Mouse (Mus musculus) forebrain, embryonic 15.5 days (tissue): ENCODE measurements at regions not wholly inside any gene's neighbourhood (a gene's known extent, or its start where the extent isn't known, plus 50 kb on each side); places are given as distances from the start of the nearest gene placed in this dataset.

Experiments
- ATAC-seq: fragments of 200-750 bp; cut with Nextera tagmentation; replicated peaks from 2 replicates; pipeline ENCODE4 v1.8.0; 2017; ENCODE audit warnings: mild to moderate bottlenecking, moderate TSS enrichment, moderate library complexity
- H3K27ac ChIP-seq: fragments of 300-500 bp; sonication (generic); replicated peaks from 2 replicates; pipeline ENCODE4 v1.5.1; 2015; ENCODE audit warnings: mild to moderate bottlenecking, inconsistent platforms
- H3K27me3 ChIP-seq: fragments of 300-500 bp; sonication (generic); 2 replicates; pipeline ENCODE4 v1.6.1; 2015; ENCODE audit warnings: inconsistent platforms
- H3K36me3 ChIP-seq: fragments of 300-500 bp; sonication (generic); 2 replicates; pipeline ENCODE4 v1.6.1; 2015; ENCODE audit warnings: mild to moderate bottlenecking, inconsistent platforms
- H3K4me1 ChIP-seq: fragments of 300-500 bp; sonication (generic); 2 replicates; pipeline ENCODE4 v1.6.1; 2015; ENCODE audit warnings: inconsistent platforms
- H3K4me2 ChIP-seq: fragments of 300-500 bp; sonication (generic); replicated peaks from 2 replicates; pipeline ENCODE4 v1.6.1; 2015; ENCODE audit warnings: mild to moderate bottlenecking, inconsistent platforms
- H3K4me3 ChIP-seq: fragments of 300-500 bp; sonication (generic); 2 replicates; pipeline ENCODE4 v1.5.1; 2015; ENCODE audit warnings: mild to moderate bottlenecking, inconsistent platforms
- H3K9ac ChIP-seq: fragments of 300-500 bp; sonication (generic); replicated peaks from 2 replicates; pipeline ENCODE4 v1.6.1; 2015; ENCODE audit warnings: mild to moderate bottlenecking, inconsistent platforms
- H3K9me3 ChIP-seq: fragments of 300-500 bp; sonication (generic); 2 replicates; pipeline ENCODE4 v1.6.1; 2016; ENCODE audit warnings: inconsistent platforms
- WGBS: fragments of 180-500 bp; shearing (Covaris S2); methylation state at CpG from one replicate; pipeline ENCODE4 v1.1.7; 2015; ENCODE audit warnings: mixed read lengths; 5-methylcytosine and 5-hydroxymethylcytosine counted together

DNA sequence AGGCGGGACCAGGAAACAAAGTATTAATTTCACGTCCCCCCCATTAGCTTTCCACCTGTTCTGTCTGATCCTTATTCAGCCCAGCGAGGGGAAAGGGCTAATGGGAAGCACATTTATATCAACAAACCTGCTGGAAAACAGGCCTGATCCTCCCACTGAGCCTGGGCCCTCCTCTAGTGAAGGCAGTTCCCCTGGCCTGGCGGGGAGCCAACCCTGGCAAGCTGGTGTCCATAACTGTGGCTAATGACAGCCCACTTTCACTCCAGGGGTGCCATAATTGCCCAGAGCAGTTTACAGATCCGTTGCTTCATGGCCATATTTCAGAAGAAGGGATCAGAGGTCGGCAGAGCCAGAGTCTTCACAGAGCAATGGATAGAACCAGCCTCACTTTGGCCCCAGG lies 301.2 kb upstream of the 1700056E22Rik start:
- no peak overlapping the region for H3K4me2 ChIP-seq
- H3K4me1 ChIP-seq = peaks cover 3% of the 10 kb centered on the region; the same call in 1 of the 2 replicates
- H3K4me3 ChIP-seq = no peak overlapping the region
- H3K27me3 ChIP-seq = no peaks in the 10 kb centered on the region
- H3K36me3 ChIP-seq = no peaks in the 10 kb centered on the region
- WGBS = 50% methylated on average over 6 of the region's 6 CpGs
- no peak for ATAC-seq
- no peak overlapping the region for H3K27ac ChIP-seq
- no peak overlapping the region for H3K9ac ChIP-seq
- no peaks in the 10 kb centered on the region for H3K9me3 ChIP-seq

- 69% methylated on average over 5 of the region's 5 CpGs for WGBS
- no peak for ATAC-seq
- H3K4me3 ChIP-seq = no peak overlapping the region
Observed at GRCm38 (mm10) chr1:184334818-184335217, 300.7 kb upstream of the 1700056E22Rik start.

GRCm38 (mm10) chr1:184333086-184333485 lies 299.0 kb upstream of the 1700056E22Rik start:
- Histone ChIP-seq H3K27ac (no peak overlapping the region), H3K9ac (no peak overlapping the region), H3K4me1 (peaks cover 3% of the 10 kb centered on the region; the same call in 1 of the 2 replicates), H3K36me3 (no peaks in the 10 kb centered on the region), H3K4me2 (no peak overlapping the region), H3K27me3 (no peaks in the 10 kb centered on the region), H3K4me3 (no peak overlapping the region), H3K9me3 (no peaks in the 10 kb centered on the region)
- no peak for ATAC-seq
- WGBS = 51% methylated on average over 5 of the region's 5 CpGs

More at GRCm38 (mm10) chr1:184334818-184335217, 300.7 kb upstream of the 1700056E22Rik start:
- H3K4me1 ChIP-seq = peaks cover 3% of the 10 kb centered on the region; the same call in 1 of the 2 replicates
- H3K27ac ChIP-seq = no peak overlapping the region
- no peaks in the 10 kb centered on the region for H3K27me3 ChIP-seq
- no peaks in the 10 kb centered on the region for H3K36me3 ChIP-seq
- no peak overlapping the region for H3K4me2 ChIP-seq
- no peaks in the 10 kb centered on the region for H3K9me3 ChIP-seq
- H3K9ac ChIP-seq = no peak overlapping the region

DNA sequence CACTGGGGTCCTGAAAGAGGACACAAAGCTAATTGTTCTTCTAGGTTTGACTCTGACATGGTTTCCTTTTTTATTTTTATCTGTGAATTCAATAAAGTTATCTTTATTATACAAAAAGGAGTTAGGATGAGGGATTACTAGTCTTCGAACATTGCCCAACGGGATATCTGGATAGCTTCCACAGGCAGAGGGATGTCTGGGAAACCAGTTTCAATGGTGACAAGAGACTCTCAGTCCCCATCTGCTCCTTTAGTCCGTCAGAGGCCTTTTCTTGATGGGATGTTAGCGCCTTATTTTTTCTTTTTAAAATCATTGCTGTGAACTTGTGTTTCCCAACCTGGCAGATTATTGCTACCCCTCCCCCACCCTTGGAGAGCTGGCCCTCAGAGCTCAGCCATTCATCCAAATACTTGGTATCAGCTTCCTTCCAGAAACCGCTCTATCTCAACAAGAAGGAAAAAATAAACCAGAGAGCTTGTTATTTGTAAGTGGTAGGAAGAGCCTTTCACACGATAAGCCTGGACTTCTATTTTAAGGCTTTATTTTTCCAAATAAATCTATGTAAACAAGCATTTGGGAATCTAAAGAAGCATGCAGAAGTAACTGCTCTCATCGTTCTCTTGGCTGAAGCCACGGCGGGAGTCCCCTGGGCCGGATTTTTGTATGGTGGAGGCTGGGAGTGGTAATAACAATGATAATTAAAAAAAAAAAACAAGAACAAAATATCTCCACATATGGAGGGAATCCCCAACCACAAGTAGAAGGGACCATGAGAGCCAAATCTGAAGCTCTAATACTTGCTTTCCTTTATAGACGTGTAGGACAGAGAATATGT lies 296.6 kb upstream of the 1700056E22Rik start:
- no peak for ATAC-seq
- whole genome bisulfite sequencing = 78% methylated on average over 11 of the region's 11 CpGs
- Histone ChIP-seq H3K4me3 (no peak overlapping the region), H3K27ac (no peak overlapping the region), H3K36me3 (no peaks in the 10 kb centered on the region), H3K9me3 (no peaks in the 10 kb centered on the region), H3K4me2 (no peak overlapping the region), H3K4me1 (peaks cover 3% of the 10 kb centered on the region; the same call in 1 of the 2 replicates), H3K9ac (no peak overlapping the region), H3K27me3 (no peaks in the 10 kb centered on the region)

DNA sequence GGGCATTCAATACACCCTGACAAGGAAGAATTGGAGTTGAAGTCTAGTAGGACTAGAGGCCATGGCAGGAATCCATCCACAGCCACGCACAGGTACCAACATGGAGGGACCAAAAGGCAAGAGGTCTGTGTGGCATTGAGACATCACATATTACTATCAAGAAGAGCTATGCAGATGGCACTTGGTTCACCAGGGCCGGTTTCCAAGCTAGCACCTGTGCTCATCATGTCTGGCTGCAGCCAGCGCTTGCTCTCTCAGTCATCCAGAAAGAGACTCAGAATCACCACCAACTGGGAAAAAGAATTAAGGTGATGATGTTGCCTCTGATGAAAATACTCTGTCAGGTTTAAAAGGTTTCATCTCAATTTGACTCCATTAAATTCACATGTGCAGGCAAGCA lies 292.1 kb upstream of the 1700056E22Rik start:
- H3K27ac ChIP-seq = no peak overlapping the region
- H3K9ac ChIP-seq = no peak overlapping the region
- H3K4me1 ChIP-seq = no peaks in the 10 kb centered on the region
- no peak overlapping the region for H3K4me2 ChIP-seq
- ATAC-seq = no peak
- WGBS = 80% methylated on average over 3 of the region's 3 CpGs
- H3K27me3 ChIP-seq = no peaks in the 10 kb centered on the region
- no peak overlapping the region for H3K4me3 ChIP-seq
- no peaks in the 10 kb centered on the region for H3K36me3 ChIP-seq
- no peaks in the 10 kb centered on the region for H3K9me3 ChIP-seq

DNA sequence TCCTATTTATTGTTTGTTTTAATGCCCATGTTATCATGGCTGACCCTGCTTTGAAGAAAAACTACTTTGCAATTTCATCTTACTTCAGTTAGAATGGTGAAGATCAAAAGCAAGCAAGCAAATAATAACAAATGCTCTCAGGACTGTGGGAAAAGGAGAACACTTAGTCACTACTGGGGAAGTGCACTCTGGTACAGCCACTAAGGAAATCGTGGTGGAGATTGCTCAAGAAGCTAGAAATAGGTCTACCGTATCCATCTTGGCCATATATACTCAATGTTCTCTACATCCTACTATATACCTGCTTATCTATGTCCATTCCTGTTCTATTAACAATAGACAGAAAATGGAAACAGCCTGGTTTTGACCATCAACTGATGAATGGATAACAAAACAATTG lies 290.1 kb upstream of the 1700056E22Rik start:
- no peak overlapping the region for H3K9ac ChIP-seq
- H3K36me3 ChIP-seq = no peaks in the 10 kb centered on the region
- H3K27me3 ChIP-seq = no peaks in the 10 kb centered on the region
- H3K4me1 ChIP-seq = no peaks in the 10 kb centered on the region
- no peak overlapping the region for H3K27ac ChIP-seq
- no peak overlapping the region for H3K4me2 ChIP-seq
- no peak overlapping the region for H3K4me3 ChIP-seq
- 82% methylated on average over 2 of the region's 2 CpGs for WGBS
- no peaks in the 10 kb centered on the region for H3K9me3 ChIP-seq
- ATAC-seq = no peak

DNA sequence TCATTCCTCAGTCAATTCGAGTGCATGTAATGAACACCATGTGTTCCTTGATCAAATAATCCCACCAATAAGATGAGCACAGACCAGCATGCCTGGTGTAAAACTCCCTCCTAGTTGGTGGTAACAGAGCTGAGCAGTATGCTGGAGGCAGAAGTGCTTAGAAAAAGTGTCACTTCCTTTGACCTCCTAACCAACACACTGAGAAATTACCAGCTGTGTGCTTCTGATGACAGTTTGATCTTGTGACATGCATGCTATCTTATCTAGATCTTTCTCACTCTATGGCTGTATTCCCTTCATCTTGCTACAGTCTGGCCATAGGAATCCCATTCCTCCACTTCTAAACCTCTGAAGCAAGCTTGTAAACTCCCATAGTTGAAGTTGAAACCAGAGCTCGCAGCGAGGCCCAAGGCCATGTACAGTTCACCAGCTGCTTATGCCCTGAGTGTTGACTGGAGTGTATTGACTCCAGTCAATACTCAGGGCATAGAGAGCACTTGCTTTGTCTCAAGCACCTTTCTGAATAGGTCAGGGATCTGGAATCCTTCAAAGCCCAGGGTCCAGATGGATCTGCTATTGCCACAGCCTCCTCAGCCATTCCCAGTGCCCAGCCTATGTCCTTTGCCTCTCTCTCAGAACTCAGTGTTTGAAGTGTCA lies 286.5 kb upstream of the 1700056E22Rik start:
- no peaks in the 10 kb centered on the region for H3K4me1 ChIP-seq
- no peak overlapping the region for H3K27ac ChIP-seq
- no peaks in the 10 kb centered on the region for H3K9me3 ChIP-seq
- ATAC-seq = no peak
- WGBS = 85% methylated on average over 3 of the region's 3 CpGs
- no peaks in the 10 kb centered on the region for H3K36me3 ChIP-seq
- no peak overlapping the region for H3K4me3 ChIP-seq
- H3K27me3 ChIP-seq = no peaks in the 10 kb centered on the region
- no peak overlapping the region for H3K4me2 ChIP-seq
- H3K9ac ChIP-seq = no peak overlapping the region

- 92% methylated on average over 19 of the region's 19 CpGs for WGBS
Observed at GRCm38 (mm10) chr1:184310185-184310815, 276.2 kb upstream of the 1700056E22Rik start.

GRCm38 (mm10) chr1:184304813-184305212 lies 270.7 kb upstream of the 1700056E22Rik start:
- H3K4me2 ChIP-seq = no peak overlapping the region
- no peaks in the 10 kb centered on the region for H3K27me3 ChIP-seq
- no peaks in the 10 kb centered on the region for H3K9me3 ChIP-seq
- no peak overlapping the region for H3K4me3 ChIP-seq
- ATAC-seq = no peak
- no peaks in the 10 kb centered on the region for H3K4me1 ChIP-seq
- H3K27ac ChIP-seq = no peak overlapping the region
- no peaks in the 10 kb centered on the region for H3K36me3 ChIP-seq
- H3K9ac ChIP-seq = no peak overlapping the region
- WGBS = 86% methylated on average over 4 of the region's 4 CpGs

More at GRCm38 (mm10) chr1:184310185-184310815, 276.2 kb upstream of the 1700056E22Rik start:
- Histone ChIP-seq H3K4me2 (no peak overlapping the region), H3K27ac (no peak overlapping the region), H3K4me3 (no peak overlapping the region), H3K9ac (no peak overlapping the region), H3K36me3 (no peaks in the 10 kb centered on the region), H3K27me3 (no peaks in the 10 kb centered on the region), H3K4me1 (no peaks in the 10 kb centered on the region), H3K9me3 (no peaks in the 10 kb centered on the region)
- no peak for ATAC-seq

- Histone ChIP-seq H3K27ac (no peak overlapping the region), H3K9me3 (no peaks in the 10 kb centered on the region), H3K4me2 (no peak overlapping the region), H3K9ac (no peak overlapping the region), H3K27me3 (no peaks in the 10 kb centered on the region), H3K36me3 (no peaks in the 10 kb centered on the region), H3K4me1 (no peaks in the 10 kb centered on the region), H3K4me3 (no peak overlapping the region)
- whole genome bisulfite sequencing = 90% methylated on average over 4 of the region's 4 CpGs
- no peak for ATAC-seq
Observed at GRCm38 (mm10) chr1:184304204-184304603, 270.1 kb upstream of the 1700056E22Rik start.

GRCm38 (mm10) chr1:184298701-184299100 lies 264.6 kb upstream of the 1700056E22Rik start:
- H3K36me3 ChIP-seq = no peaks in the 10 kb centered on the region
- no peak overlapping the region for H3K27ac ChIP-seq
- no peak overlapping the region for H3K4me3 ChIP-seq
- no peak overlapping the region for H3K9ac ChIP-seq
- H3K9me3 ChIP-seq = no peaks in the 10 kb centered on the region
- H3K4me1 ChIP-seq = no peaks in the 10 kb centered on the region
- H3K4me2 ChIP-seq = no peak overlapping the region
- WGBS = 54% methylated on average over 1 of the region's 1 CpGs
- no peak for ATAC-seq
- H3K27me3 ChIP-seq = no peaks in the 10 kb centered on the region
